Comparison of ENCODE assay signal across 25 mouse cellular contexts in the genomic region with DNA sequence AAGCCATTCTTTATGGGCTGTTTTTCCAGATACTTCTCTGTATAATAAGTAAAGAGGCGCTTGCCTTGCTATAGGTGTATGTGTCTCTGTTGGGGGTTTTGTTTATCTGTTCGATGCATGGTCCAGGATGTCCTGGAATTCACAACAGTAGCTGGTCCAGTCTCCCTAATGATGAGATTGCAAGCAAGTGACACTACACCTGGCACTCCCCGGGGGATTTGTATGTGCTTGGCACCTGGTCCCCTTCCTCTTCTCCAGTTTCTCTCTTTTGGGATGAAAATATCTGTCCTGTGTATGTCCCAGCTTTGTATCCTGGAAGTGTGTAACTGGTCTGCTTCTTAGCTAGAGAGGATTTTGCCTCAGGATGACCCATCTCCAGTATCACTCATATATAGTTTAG. TPM values are rescaled to one million over a fixed set of nuclear protein-coding genes. Genes with fewer than 3 reads are reported as not detected.
DNase-seq lines count a peak whose midpoint lies in the region; ATAC-seq and TF ChIP-seq lines count a peak whose summit lies in the region.
"Had no signal": no experiment of that assay in that cellular context is flagged by ENCODE, and none has a peak within 500 bp of the region (broad histone marks: within the 10 kb centered on the region; RNA-seq: fewer than 3 reads in every experiment).

No protein-coding gene starts in this region.

- no peaks in the 10 kb centered on the region for H3K27me3 ChIP-seq in cerebellum, adult 2 months (ENCODE audit: control insufficient read depth, insufficient read depth, low read length)
- H3K27me3 ChIP-seq in midbrain, embryonic 15.5 days (replicated peaks) = no peaks in the 10 kb centered on the region
- H3K27me3 ChIP-seq in midbrain, postnatal 0 days (ENCODE audit: insufficient read depth, low read length) = no peaks in the 10 kb centered on the region
- H3K27me3 ChIP-seq: forebrain, embryonic 13.5 days; heart, embryonic 15.5 days; hindbrain, embryonic 13.5 days; intestine, embryonic 15.5 days had no signal

- peak overlapping the region; percentile 21 for H3K4me3 ChIP-seq in cerebellum, adult 2 months (replicated peaks; ENCODE audit: insufficient read depth, low read depth, low read length)
- no peak overlapping the region for H3K4me3 ChIP-seq in midbrain, embryonic 15.5 days
- H3K4me3 ChIP-seq in midbrain, postnatal 0 days (ENCODE audit: low read depth, low read length) = no peak overlapping the region
- H3K4me3 ChIP-seq: intestine, embryonic 15.5 days had no signal

- H3K27ac ChIP-seq in cerebellum, adult 2 months (ENCODE audit: insufficient read depth, low read length) = peak overlapping the region; percentile 97
- H3K27ac ChIP-seq in midbrain, embryonic 15.5 days = no peak overlapping the region
- no peak overlapping the region for H3K27ac ChIP-seq in midbrain, postnatal 0 days (ENCODE audit: low read depth, low read length)
- H3K27ac ChIP-seq: forebrain, embryonic 13.5 days; hindbrain, embryonic 10.5 days; intestine, embryonic 15.5 days had no signal

- H3K4me2 ChIP-seq in midbrain, embryonic 15.5 days = peak overlapping the region; percentile 66; the same call in 1 of the 2 replicates
- H3K4me2 ChIP-seq in midbrain, postnatal 0 days (ENCODE audit: low read depth, low read length, poor library complexity, severe bottlenecking) = no peak overlapping the region

- TF ChIP-seq CTCF in cerebellum, adult 2 months (IDR thresholded peaks at IDR 0.05; ENCODE audit: borderline replicate concordance, insufficient read depth, low read depth, low read length) = no peak
- TF ChIP-seq CTCF in midbrain, postnatal 0 days (IDR thresholded peaks at IDR 0.05) = no peak

- ATAC-seq in midbrain, embryonic 15.5 days (replicated peaks) = no peak
- ATAC-seq in midbrain, postnatal 0 days (ENCODE audit: low FRiP score) = no peak
- ATAC-seq: CD4-positive, CD25-positive, alpha-beta regulatory T cell, adult 4 months; forebrain, embryonic 13.5 days; forebrain, embryonic 16.5 days; hindbrain, embryonic 16.5 days; intestine, embryonic 15.5 days had no signal

- H3K4me1 ChIP-seq in cerebellum, adult 2 months (ENCODE audit: control insufficient read depth, insufficient read depth, low read length) = peaks cover 6% of the 10 kb centered on the region; the same call in 1 of the 2 replicates
- peaks cover 28% of the 10 kb centered on the region for H3K4me1 ChIP-seq in midbrain, embryonic 15.5 days
- H3K4me1 ChIP-seq in midbrain, postnatal 0 days (ENCODE audit: insufficient read depth, low read length) = peaks cover 2% of the 10 kb centered on the region; the same call in 1 of the 2 replicates

- 23% methylated on average over 3 of the region's 3 CpGs for WGBS in cerebellum, adult 2 months
- WGBS in midbrain, embryonic 15.5 days = 94% methylated on average over 3 of the region's 3 CpGs
- 93% methylated on average over 3 of the region's 3 CpGs for WGBS in midbrain, postnatal 0 days

- no peaks in the 10 kb centered on the region for H3K9me3 ChIP-seq in midbrain, embryonic 15.5 days
- H3K9me3 ChIP-seq in midbrain, postnatal 0 days (ENCODE audit: low read length) = no peaks in the 10 kb centered on the region
- H3K9me3 ChIP-seq: forebrain, embryonic 10.5 days; forebrain, embryonic 13.5 days; heart, embryonic 15.5 days; hindbrain, embryonic 10.5 days; hindbrain, embryonic 13.5 days; intestine, embryonic 15.5 days had no signal

- DNase-seq in cerebellum, adult 2 months = peak in 1 of 2 experiments; percentile 44
- no peak for DNase-seq in cerebellum, adult 8-10 months
- DNase-seq in midbrain, postnatal 0 days (ENCODE audit: low spot score) = no peak
- peak; percentile 36 to 55 for DNase-seq in cerebellum, postnatal 10 days
- DNase-seq in cerebellum, postnatal 25 days = peak; percentile 57 to 62
- no peak for DNase-seq in spleen, postnatal 10 days (ENCODE audit: low spot score in 2 of 2)
- no peak for DNase-seq in right cerebral cortex, adult 2 months (ENCODE audit: low spot score in 2 of 2)
- DNase-seq: adrenal gland, adult 2 months; adrenal gland, postnatal 25 days; gastrocnemius, postnatal 10 days; gastrocnemius, postnatal 36 days; heart, adult 2 months; heart, postnatal 10 days; heart, postnatal 36 days; kidney, adult 11 months had no signal

- no peaks in the 10 kb centered on the region for H3K36me3 ChIP-seq in midbrain, embryonic 15.5 days (replicated peaks)
- H3K36me3 ChIP-seq in midbrain, postnatal 0 days (ENCODE audit: insufficient read depth, low read length) = no peaks in the 10 kb centered on the region
- H3K36me3 ChIP-seq: forebrain, embryonic 10.5 days; heart, embryonic 15.5 days; hindbrain, embryonic 10.5 days; hindbrain, embryonic 13.5 days; intestine, embryonic 15.5 days had no signal

- no peak overlapping the region for H3K9ac ChIP-seq in midbrain, embryonic 15.5 days
- H3K9ac ChIP-seq in midbrain, postnatal 0 days (replicated peaks; ENCODE audit: low read length, poor library complexity, severe bottlenecking) = no peak overlapping the region
- H3K9ac ChIP-seq: intestine, embryonic 15.5 days had no signal

- no peak for TF ChIP-seq POLR2A in cerebellum, adult 2 months (IDR thresholded peaks at IDR 0.05; ENCODE audit: borderline replicate concordance, insufficient read depth, low read length)

RNA-seq across cellular contexts. Expression of gene Erc1, which starts 1.9 kb away (rescaled TPM):
- polyA plus RNA-seq in cerebellum, adult 2 months (2012; rRNA removed) = 44.3 and 50.1 TPM in 2 replicates
- 56.6 and 58.9 TPM in 2 replicates for polyA plus RNA-seq in midbrain, embryonic 15.5 days (2015; fragmentation: Nextera tagmentation; extraction: Ambion mirVana)
- total RNA-seq in midbrain, postnatal 0 days (2014; rRNA removed) = 90.0 and 102 TPM in 2 replicates
- 48.1 and 56.1 TPM in 2 replicates for polyA plus RNA-seq in midbrain, postnatal 0 days (2015; fragmentation: Nextera tagmentation; extraction: Ambion mirVana)

RNA-seq across cellular contexts. Expression of gene Rad52, which starts 52.6 kb away (rescaled TPM):
- 62.6 and 65.1 TPM in 2 replicates for polyA plus RNA-seq in cerebellum, adult 2 months (2012; rRNA removed)
- 26.5 and 28.7 TPM in 2 replicates for polyA plus RNA-seq in midbrain, embryonic 15.5 days (2015; fragmentation: Nextera tagmentation; extraction: Ambion mirVana)
- 32.8 and 40.8 TPM in 2 replicates for total RNA-seq in midbrain, postnatal 0 days (2014; rRNA removed)
- polyA plus RNA-seq in midbrain, postnatal 0 days (2015; fragmentation: Nextera tagmentation; extraction: Ambion mirVana) = 17.7 and 20.0 TPM in 2 replicates

Comparison
In these comparisons a context has a peak if more than half of its experiments do, and no peak if none do; other contexts are left out.
1. DNase-seq: peak in cerebellum, postnatal 10 days (2 of 2) and cerebellum, postnatal 25 days (2 of 2); none in cerebellum, adult 8-10 months (single experiment), midbrain, postnatal 0 days (single experiment), spleen, postnatal 10 days (0 of 2) and right cerebral cortex, adult 2 months (0 of 2).